Comparison of ENCODE assay signal across 14 mouse cellular contexts in genomic region chr11:41341107-41341506, GRCm38 (mm10).
"Had no signal": no experiment of that assay in that cellular context is flagged by ENCODE, and none has a peak within 500 bp of the region (broad histone marks: within the 10 kb centered on the region; RNA-seq: fewer than 3 reads in every experiment).

No protein-coding gene starts in this region.

- DNase-seq: retina, postnatal 1 day; right cerebral cortex, adult 18-20 months; right cerebral cortex, postnatal 14 days; right cerebral cortex, postnatal 25 days; right cerebral cortex, postnatal 4 days; spleen, adult 18-20 months; thymus, adult 18-20 months; thymus, adult 2 months; thymus, postnatal 14 days; thymus, postnatal 25 days; thymus, postnatal 36 days; thymus, postnatal 4 days had no signal

- H3K36me3 ChIP-seq: neural tube, embryonic 15.5 days; stomach, embryonic 15.5 days had no signal

- H3K4me2 ChIP-seq: neural tube, embryonic 15.5 days; stomach, embryonic 15.5 days had no signal

- H3K4me3 ChIP-seq: neural tube, embryonic 15.5 days; stomach, embryonic 15.5 days had no signal

- H3K27me3 ChIP-seq: neural tube, embryonic 15.5 days; stomach, embryonic 15.5 days had no signal
